Mouse (Mus musculus): ENCODE measurements around the gene Klra2. TPM values are rescaled to one million over a fixed set of nuclear protein-coding genes. Genes with fewer than 3 reads are reported as not detected.

The Klra2 gene
- polyA plus RNA-seq, 1 experiment from 2014 or later = 0.11 TPM

DNA sequence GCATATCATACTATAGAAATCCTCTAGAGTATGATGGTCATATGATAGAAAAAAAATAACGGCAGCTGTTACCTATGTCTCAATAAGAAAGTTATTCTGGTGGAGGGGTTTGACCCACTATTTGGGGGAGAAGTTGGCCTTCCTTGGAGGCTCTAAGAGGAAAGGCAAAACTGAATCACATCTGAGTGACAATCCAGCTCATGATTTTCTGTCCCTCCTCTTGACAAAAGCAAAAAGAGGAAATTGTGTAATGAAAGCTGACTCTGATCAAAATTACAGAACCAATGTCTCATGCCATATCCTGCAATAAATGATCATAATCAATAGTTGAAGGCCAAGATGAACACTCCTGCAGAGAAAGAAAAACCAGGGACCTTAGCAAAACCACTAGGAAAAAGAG lies 25.1 kb upstream of the Klra2 start:
- no peaks in the 10 kb centered on the region for H3K9me3 ChIP-seq (ENCODE audit: control insufficient read depth, low read length)
- no peaks in the 10 kb centered on the region for H3K36me3 ChIP-seq (ENCODE audit: control insufficient read depth, insufficient read depth, low read length)
- no peak overlapping the region for H3K27ac ChIP-seq (ENCODE audit: low read depth, low read length)
- no peaks in the 10 kb centered on the region for H3K27me3 ChIP-seq (ENCODE audit: control insufficient read depth, insufficient read depth, low read length)
- no peak overlapping the region for H3K4me2 ChIP-seq (ENCODE audit: low read depth, low read length)
- no peaks in the 10 kb centered on the region for H3K4me1 ChIP-seq (ENCODE audit: control insufficient read depth, insufficient read depth, low read length)
- no peak overlapping the region for H3K4me3 ChIP-seq (ENCODE audit: low read depth, low read length)
- no peak for ATAC-seq (ENCODE audit: low read depth)
- no peak overlapping the region for H3K9ac ChIP-seq (replicated peaks; ENCODE audit: low read depth, low read length)
- WGBS = 95% methylated on average over 1 of the region's 1 CpGs

DNA sequence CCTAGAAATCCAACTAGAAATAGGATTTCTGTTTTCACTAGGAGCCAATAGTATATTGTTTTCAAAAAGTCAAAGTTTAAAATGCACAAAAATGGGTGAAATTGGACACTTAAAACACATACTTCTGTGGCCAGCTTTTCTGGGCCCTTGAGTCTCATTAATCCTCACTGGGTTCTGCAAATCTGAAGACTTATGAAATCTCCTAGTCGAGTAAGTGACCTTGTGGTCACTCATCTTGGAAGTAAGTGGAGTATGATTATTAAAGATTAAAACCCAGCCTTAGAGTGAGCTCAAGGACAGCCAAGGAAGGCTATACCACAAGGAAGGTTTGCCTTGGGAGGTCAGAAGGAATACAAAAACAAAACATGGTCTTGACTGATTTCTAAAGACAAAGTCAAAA lies 23.1 kb upstream of the Klra2 start:
- no peaks in the 10 kb centered on the region for H3K36me3 ChIP-seq (ENCODE audit: control insufficient read depth, insufficient read depth, low read length)
- 58% methylated on average over 1 of the region's 1 CpGs for WGBS
- H3K9me3 ChIP-seq (ENCODE audit: control insufficient read depth, low read length) = no peaks in the 10 kb centered on the region
- H3K4me1 ChIP-seq (ENCODE audit: control insufficient read depth, insufficient read depth, low read length) = no peaks in the 10 kb centered on the region
- no peak overlapping the region for H3K9ac ChIP-seq (replicated peaks; ENCODE audit: low read depth, low read length)
- H3K4me2 ChIP-seq (ENCODE audit: low read depth, low read length) = no peak overlapping the region
- H3K27me3 ChIP-seq (ENCODE audit: control insufficient read depth, insufficient read depth, low read length) = no peaks in the 10 kb centered on the region
- no peak for ATAC-seq (ENCODE audit: low read depth)
- H3K4me3 ChIP-seq (ENCODE audit: low read depth, low read length) = no peak overlapping the region
- H3K27ac ChIP-seq (ENCODE audit: low read depth, low read length) = no peak overlapping the region

DNA sequence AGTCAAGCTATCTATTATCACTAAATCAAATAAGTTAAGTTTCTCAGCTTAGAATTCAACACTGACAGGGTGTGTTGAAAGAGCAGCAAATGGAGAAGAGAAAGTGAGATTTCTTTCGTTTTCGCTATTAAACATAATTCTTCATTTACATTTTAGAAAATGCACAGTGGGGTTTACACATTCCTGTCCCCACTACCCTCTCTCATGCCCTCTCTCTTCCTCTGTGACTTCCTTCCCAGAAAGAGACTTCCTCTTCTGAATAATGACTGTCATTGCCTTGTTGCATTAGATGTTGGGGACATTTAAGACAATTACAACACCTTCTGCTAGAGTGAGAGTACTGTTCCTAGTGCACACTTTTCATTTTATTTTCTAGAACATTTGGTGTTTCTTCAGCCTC lies 22.4 kb upstream of the Klra2 start:
- Histone ChIP-seq H3K27ac (ENCODE audit: low read depth, low read length) (no peak overlapping the region), H3K27me3 (ENCODE audit: control insufficient read depth, insufficient read depth, low read length) (no peaks in the 10 kb centered on the region), H3K9ac (replicated peaks; ENCODE audit: low read depth, low read length) (no peak overlapping the region), H3K4me2 (ENCODE audit: low read depth, low read length) (no peak overlapping the region), H3K4me3 (ENCODE audit: low read depth, low read length) (no peak overlapping the region), H3K4me1 (ENCODE audit: control insufficient read depth, insufficient read depth, low read length) (no peaks in the 10 kb centered on the region), H3K9me3 (ENCODE audit: control insufficient read depth, low read length) (no peaks in the 10 kb centered on the region), H3K36me3 (ENCODE audit: control insufficient read depth, insufficient read depth, low read length) (no peaks in the 10 kb centered on the region)
- 96% methylated on average over 2 of the region's 2 CpGs for WGBS
- ATAC-seq (ENCODE audit: low read depth) = no peak

DNA sequence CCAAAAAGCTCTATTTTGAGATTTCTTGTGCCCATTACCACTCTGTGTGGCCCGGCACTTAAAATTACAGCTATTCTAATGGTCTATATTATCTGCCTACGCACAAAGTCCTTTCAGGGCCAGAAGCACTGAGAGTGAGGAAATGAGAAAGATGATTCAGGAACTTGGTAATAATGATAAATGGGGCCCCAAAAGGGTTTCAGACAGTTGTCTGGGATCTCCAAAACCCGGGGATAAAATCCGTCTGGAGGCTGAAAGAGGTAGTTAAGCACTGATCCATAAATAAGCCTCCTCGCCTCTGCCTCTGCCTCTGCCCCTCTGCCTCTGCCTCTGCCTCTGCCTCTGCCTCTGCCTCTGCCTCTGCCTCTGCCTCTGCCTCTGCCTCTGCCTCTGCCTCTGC lies 17.0 kb upstream of the Klra2 start:
- H3K9me3 ChIP-seq (ENCODE audit: control insufficient read depth, low read length) = no peaks in the 10 kb centered on the region
- H3K36me3 ChIP-seq (ENCODE audit: control insufficient read depth, insufficient read depth, low read length) = no peaks in the 10 kb centered on the region
- WGBS = 87% methylated on average over 5 of the region's 5 CpGs
- no peaks in the 10 kb centered on the region for H3K27me3 ChIP-seq (ENCODE audit: control insufficient read depth, insufficient read depth, low read length)
- H3K9ac ChIP-seq (replicated peaks; ENCODE audit: low read depth, low read length) = no peak overlapping the region
- no peak overlapping the region for H3K27ac ChIP-seq (ENCODE audit: low read depth, low read length)
- no peak for ATAC-seq (ENCODE audit: low read depth)
- no peak overlapping the region for H3K4me2 ChIP-seq (ENCODE audit: low read depth, low read length)
- no peak overlapping the region for H3K4me3 ChIP-seq (ENCODE audit: low read depth, low read length)
- H3K4me1 ChIP-seq (ENCODE audit: control insufficient read depth, insufficient read depth, low read length) = no peaks in the 10 kb centered on the region

DNA sequence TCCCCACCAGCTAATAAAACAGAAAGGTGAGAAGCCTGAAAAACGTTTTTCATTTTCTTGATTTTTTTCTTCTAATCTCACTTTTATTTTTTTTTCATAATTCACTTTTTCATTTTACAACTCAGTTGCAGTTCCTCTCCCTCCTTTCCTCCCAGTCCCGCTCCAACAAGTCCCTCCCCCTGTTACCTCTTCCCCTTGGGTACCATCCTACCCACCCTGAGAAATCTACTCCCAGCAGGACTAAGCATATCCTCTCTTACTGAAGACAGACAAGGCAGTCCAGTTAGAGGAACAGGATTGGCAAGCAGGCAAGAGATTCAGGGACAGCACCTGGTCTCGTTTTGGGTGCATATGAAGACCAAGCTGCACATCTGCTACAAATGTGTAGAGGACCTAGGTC lies 15.6 kb upstream of the Klra2 start:
- Histone ChIP-seq H3K36me3 (ENCODE audit: control insufficient read depth, insufficient read depth, low read length) (no peaks in the 10 kb centered on the region), H3K27me3 (ENCODE audit: control insufficient read depth, insufficient read depth, low read length) (no peaks in the 10 kb centered on the region), H3K9ac (replicated peaks; ENCODE audit: low read depth, low read length) (no peak overlapping the region), H3K9me3 (ENCODE audit: control insufficient read depth, low read length) (no peaks in the 10 kb centered on the region), H3K4me2 (ENCODE audit: low read depth, low read length) (no peak overlapping the region), H3K27ac (ENCODE audit: low read depth, low read length) (no peak overlapping the region), H3K4me3 (ENCODE audit: low read depth, low read length) (no peak overlapping the region), H3K4me1 (ENCODE audit: control insufficient read depth, insufficient read depth, low read length) (no peaks in the 10 kb centered on the region)
- WGBS = 72% methylated on average over 3 of the region's 3 CpGs
- no peak for ATAC-seq (ENCODE audit: low read depth)

DNA sequence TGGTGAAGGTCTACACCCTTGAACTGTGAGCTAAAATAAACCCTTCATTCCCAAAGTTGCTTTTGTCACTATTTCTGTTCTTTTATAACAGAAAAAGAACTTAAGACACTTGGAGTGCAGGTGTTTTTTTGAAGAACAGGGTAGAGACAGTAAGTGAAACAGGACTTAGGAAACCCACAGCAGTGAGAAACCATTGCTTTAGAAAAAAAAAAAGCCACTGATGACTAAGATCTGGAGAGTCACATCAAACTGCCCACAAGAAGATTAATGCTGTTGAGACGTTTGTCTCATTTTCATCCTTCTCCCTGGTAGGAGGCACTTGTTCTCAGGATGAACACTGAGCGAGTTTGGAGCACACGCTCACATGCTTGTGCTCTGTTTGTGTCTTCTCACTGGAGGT lies 14.8 kb upstream of the Klra2 start:
- WGBS = 84% methylated on average over 3 of the region's 3 CpGs
- ATAC-seq (ENCODE audit: low read depth) = no peak

DNA sequence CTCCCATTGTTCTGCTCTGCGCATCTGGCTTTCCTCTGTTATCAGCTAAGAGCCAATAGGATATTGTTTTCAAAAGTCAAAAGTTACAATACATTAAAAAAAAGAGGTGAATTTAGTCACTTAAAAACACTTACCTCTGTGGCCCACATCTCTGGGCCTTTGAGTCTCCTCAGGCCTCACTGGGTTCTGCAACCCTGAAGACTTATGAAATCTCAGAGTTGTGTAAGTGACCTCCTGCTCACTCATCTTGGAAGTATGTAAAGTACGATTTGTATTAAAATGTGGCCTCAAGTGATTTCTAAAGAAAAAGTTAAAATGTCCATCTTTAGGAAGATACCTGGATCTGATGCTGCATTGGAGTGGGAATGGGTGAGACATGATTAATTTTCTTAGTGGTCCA lies 2.1 kb downstream of the Klra2 start:
- no peaks in the 10 kb centered on the region for H3K36me3 ChIP-seq (ENCODE audit: control insufficient read depth, insufficient read depth, low read length)
- peaks cover 4% of the 10 kb centered on the region; the same call in 1 of the 2 replicates for H3K9me3 ChIP-seq (ENCODE audit: control insufficient read depth, low read length)
- H3K4me1 ChIP-seq (ENCODE audit: control insufficient read depth, insufficient read depth, low read length) = no peaks in the 10 kb centered on the region
- no peaks in the 10 kb centered on the region for H3K27me3 ChIP-seq (ENCODE audit: control insufficient read depth, insufficient read depth, low read length)
- no peak overlapping the region for H3K4me2 ChIP-seq (ENCODE audit: low read depth, low read length)
- WGBS = 81% methylated on average over 2 of the region's 2 CpGs
- no peak overlapping the region for H3K27ac ChIP-seq (ENCODE audit: low read depth, low read length)
- no peak overlapping the region for H3K4me3 ChIP-seq (ENCODE audit: low read depth, low read length)
- H3K9ac ChIP-seq (replicated peaks; ENCODE audit: low read depth, low read length) = no peak overlapping the region
- no peak for ATAC-seq (ENCODE audit: low read depth)

More for the DNA sequence above, 14.8 kb upstream of the Klra2 start:
- Histone ChIP-seq H3K9ac (replicated peaks; ENCODE audit: low read depth, low read length) (no peak overlapping the region), H3K4me1 (ENCODE audit: control insufficient read depth, insufficient read depth, low read length) (no peaks in the 10 kb centered on the region), H3K9me3 (ENCODE audit: control insufficient read depth, low read length) (no peaks in the 10 kb centered on the region), H3K36me3 (ENCODE audit: control insufficient read depth, insufficient read depth, low read length) (no peaks in the 10 kb centered on the region), H3K4me3 (ENCODE audit: low read depth, low read length) (no peak overlapping the region), H3K27me3 (ENCODE audit: control insufficient read depth, insufficient read depth, low read length) (no peaks in the 10 kb centered on the region), H3K4me2 (ENCODE audit: low read depth, low read length) (no peak overlapping the region), H3K27ac (ENCODE audit: low read depth, low read length) (no peak overlapping the region)

Other genes with a start within 250 kb of the Klra2 start
- gene Magohb, start 45.9 kb upstream of the Klra2 start, polyA plus RNA-seq (2014; fragmentation: Nextera tagmentation; extraction: Ambion mirVana) = 40.9 and 42.0 TPM in 2 replicates
- gene Styk1, start 106.2 kb upstream of the Klra2 start, polyA plus RNA-seq (2014; fragmentation: Nextera tagmentation; extraction: Ambion mirVana) = 2.1 and 2.2 TPM in 2 replicates
- gene Ybx3, start 141.1 kb upstream of the Klra2 start, polyA plus RNA-seq (2014; fragmentation: Nextera tagmentation; extraction: Ambion mirVana) = 26.0 and 27.1 TPM in 2 replicates
- not detected in 2 replicates for gene 5430401F13Rik, start 239.0 kb upstream of the Klra2 start, polyA plus RNA-seq (2014; fragmentation: Nextera tagmentation; extraction: Ambion mirVana)
- gene Gm6619, start 239.0 kb upstream of the Klra2 start, polyA plus RNA-seq (2014; fragmentation: Nextera tagmentation; extraction: Ambion mirVana) = not detected in 2 replicates